Mouse (Mus musculus): Measurements from ENCODE around the gene Grid1.

DNA sequence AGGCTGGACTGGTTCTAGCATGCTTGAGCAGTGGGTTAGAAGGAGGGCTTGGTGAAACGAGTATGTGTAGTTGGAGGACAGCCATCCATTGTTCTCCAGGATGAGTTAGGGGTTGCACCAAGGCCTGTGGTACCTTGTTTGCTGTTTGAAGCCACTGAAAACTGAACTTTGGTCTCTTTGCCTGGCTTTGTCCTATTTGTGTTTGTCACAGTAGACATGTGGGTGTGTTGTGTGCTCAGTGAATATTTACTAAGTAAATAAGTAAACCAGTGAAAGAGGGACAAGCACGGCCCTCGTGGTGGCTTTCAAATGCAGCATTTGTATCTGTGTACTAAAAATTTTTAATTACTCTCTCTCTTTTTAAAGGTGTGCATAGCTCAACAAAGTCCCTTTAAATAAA lies 334.5 kb downstream of the Grid1 start:
- no peak for TF ChIP-seq CTCF (IDR thresholded peaks at IDR 0.05; ENCODE audit: insufficient read depth, low read length)
- TF ChIP-seq POLR2A (IDR thresholded peaks at IDR 0.05; ENCODE audit: borderline replicate concordance, extremely low read depth, low read depth, low read length): no peak
